Mouse (Mus musculus) spleen, adult 18-20 months (tissue): Measurements from ENCODE around the gene Plk5.

ENCODE experiments used
- DNase-seq, 2 experiments: peaks; one replicate each; pipeline ENCODE4 v3.0.0; 2022; ENCODE audit warnings: mixed read lengths in 2 of 2

Plk5 gene

DNA sequence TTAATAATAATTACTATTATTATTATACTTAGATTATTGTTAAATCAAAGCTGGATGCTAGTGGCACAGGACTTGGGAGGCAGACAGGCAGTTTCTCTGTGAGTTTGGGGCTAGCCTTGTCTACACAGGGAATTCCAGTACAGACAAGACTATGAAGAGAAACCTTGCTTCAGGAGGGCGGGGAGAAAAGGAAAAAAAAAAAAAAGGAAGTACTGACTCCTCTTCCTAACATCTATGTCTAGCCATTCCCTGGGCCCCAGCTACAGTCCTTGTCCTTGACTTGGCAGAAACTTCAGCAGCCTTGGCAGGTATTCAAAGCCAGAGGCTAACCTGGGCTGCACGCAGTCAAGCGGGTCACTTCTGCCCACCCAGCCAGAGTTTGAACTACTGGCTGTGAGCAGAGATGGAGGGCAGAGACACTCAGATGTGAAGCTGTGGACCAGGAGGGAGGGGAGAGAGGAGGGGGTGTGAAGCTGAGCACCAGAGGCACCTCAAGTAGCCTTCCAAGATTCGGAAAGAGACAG lies 33.0 kb downstream of the Plk5 start:
- no peak for DNase-seq

DNA sequence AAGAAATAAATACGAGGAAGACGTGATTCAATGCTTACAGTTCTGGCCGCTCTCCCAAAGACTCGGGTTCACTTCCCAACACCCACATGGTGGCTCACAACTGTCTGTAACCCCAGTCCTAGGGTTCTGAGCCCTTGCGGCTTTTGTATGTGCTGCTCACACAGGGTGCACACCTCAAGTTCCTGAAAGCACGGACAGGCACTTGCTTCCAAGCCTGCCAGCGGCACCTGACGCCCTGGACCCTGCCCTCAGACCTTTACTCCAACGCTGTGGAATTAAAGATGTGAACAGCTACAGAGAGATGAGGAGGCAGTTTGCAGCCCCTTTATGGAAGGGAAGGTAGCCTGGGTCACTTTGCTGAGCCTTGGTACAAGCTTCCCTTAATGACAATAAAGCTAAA lies 34.4 kb downstream of the Plk5 start:
- no peak for DNase-seq

DNA sequence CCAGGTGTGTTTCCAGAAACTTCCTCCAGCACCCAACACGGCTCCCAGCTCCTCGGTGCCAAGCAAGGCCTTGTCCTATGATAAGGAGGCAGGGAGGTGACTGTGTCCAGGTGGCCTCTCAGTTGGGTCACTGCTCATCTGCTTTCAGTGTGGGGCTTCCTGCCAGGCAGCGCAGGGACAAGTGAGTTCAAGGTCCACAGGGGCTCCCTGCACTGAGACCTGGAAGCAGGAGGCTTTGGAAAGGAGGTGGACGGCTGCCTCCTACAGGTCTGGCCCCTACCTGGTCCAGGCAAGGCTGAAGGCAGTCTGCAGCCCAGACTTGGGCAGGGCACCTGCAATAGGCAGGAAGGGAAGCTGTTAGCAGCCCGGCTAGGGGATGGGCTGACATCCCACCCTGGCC lies 36.4 kb downstream of the Plk5 start:
- no peak for DNase-seq

DNA sequence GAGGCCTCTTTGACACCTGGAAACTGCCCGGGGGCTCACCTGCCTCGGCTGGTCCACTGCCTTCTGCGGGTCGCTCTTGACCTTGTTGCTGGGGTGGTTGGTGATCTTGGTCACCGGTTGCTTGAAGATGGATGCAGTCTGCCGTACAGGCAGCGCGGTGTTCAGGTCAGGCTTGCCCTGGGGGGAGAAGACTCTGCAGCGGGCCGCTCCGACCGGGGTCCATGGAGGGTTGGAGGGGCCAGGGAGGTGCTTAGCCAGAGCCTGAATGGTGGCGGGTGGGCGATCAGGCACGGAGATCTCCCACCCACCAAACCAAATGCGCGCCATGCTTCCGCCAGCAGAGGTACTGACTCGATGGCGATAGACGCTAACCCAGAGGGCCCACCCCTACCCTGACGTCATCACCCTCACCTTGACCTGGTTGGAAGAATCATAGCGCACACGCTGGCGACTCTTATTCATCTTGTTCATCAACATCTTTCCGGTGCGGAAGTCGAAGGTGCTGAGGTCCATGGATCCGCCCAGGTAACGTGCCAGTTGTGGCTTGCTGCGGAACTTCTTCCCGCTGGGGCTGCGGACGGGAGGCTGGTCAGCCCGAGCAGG lies 38.9 kb downstream of the Plk5 start:
- no peak for DNase-seq

DNA sequence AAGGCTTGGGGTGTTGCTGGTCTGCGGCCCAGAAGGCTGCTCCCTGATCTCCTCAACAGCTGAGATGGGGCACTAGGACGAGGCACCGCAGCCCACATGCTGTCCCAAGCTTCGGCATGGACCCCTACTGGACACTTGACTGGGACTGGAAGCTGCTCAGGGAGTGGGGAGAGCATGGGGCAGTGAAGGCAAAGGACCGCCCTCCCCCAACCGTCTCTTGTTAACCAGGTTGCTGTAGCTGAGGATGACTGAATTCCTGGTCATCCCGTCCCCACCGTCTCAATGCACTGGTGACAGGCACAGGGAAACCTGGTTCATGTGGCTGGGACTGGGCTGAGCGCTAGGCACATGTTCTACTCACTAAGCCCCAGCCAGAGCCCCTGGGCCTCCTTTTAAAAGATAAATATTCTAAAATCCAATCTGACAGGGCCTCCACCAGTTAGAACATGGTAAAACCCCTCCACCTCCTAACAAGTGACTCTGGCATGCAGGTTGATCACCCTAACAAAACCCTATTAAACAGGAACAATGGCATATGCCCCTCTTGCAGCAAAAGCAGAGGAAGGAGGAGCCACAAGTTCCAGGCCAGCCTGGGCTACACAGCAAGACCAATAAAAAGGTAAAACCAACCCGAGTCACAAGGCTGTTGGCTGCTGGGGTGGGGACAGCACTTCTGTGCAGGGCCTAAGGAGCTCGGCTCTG lies 40.7 kb downstream of the Plk5 start:
- DNase-seq = no peak

DNA sequence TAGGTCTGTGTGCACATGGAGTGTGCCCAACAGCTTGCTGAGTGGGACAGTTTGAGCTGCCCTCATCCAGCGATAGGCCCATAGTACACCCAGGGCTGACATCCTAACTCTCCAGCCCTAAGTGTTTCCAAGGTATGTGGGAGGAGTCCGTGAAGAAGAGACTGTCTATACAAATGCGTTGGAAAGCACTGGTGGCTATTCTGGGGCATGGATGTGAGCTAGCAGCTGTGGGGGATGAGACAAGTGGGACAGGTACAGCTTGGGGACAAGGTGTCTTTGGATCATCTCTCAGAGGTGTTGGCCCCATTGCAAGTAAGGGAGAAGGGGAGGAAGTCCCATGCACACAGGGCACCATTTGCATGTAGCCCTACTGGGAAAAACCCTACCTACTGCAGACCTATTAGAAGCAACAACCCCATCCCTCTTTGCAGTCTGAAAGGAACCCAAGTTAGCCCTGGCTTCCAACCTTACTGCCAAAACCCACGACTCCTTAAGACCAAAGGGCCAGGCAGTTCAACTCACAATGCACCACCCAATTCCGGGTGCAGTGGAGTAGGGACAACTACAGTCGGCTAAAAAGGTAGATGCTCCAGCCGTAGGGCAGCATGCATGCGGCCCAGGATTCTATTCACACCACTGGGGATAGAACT lies 41.4 kb downstream of the Plk5 start:
- no peak for DNase-seq

DNA sequence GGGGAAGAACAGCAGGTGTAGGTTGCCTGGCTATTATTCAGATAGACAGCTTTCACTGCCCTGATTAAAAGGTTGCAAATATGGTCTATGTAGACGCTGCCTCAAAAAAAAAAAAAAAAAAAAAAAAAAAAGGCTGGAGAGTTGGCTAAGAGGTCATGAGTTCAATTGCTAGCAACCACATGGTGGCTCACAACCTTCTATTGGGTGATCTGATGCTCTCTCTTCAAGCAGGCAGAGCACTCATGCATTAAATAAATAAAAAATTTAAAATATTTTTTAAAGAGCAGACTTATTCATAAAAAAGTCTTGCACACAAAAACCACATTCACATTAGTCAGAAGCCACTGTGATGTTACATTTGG lies 41.9 kb downstream of the Plk5 start:
- no peak for DNase-seq

DNA sequence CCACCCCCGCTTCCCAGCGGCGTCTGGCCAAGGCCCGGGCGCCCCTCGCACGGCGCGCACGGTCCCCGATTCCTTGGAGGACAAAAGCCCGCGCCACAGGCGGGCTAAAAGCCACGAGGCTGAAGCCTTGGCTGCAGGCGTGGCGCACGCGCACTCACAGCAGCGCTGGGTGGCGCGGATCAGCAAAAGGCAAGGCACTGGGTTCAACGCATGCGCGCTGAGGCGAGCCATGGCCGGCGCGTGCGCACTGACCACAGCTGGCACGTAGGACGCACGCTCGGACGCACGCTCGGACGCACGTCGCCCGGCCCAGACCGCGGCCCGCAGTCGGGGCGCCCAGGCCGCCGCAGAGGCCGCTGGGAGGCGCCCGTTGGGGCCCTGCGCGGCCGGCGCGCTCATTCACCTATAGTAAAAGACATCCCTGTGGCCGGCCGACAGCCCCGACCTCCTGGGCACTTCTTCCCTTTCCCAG lies 42.5 kb downstream of the Plk5 start:
- DNase-seq = peak; percentile 96 to 97

DNA sequence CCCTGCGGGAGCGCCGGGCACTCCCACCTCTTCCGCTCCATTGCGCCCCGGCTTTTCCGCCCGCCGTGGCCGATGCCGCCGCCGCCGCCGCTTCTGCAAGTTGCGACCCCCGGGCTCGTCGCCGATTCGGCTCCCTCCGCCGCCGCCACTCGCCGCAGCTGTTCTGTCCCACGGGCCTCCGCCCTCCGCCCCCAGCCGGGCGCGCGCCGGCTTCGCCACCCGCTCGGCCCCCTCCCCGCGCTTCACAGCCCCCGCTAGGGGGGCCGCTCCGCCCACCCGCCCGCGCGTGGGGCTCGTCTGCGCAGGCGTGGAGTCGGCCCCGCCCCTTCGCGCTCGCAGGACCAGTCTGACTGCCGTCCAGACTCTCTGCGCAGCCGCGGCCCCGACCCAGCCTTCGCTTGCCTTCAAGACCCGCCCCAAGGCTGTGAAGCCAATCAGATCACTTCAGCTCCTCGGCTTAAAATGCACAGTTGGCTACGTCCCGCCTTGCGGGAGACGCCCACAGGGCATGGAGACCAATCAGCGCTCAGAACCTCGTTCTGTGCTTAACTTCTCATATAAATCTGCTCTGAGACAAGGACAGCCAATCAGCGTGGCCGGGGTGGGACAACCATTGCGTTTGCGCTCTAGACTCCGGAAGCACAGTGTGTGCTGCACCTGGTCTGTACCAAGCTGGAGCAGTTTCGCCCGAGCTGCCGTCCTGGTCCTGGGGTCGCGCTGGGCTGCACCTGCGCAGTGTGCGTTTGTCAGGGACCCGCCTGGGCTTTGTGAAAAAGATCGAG lies 43.1 kb downstream of the Plk5 start, which contains the start of gene Mbd3:
Mbd3 (minus strand) TSS at position 360 of the 782 bp plus-strand sequence.
- peak; percentile 98 to 100 for DNase-seq

DNA sequence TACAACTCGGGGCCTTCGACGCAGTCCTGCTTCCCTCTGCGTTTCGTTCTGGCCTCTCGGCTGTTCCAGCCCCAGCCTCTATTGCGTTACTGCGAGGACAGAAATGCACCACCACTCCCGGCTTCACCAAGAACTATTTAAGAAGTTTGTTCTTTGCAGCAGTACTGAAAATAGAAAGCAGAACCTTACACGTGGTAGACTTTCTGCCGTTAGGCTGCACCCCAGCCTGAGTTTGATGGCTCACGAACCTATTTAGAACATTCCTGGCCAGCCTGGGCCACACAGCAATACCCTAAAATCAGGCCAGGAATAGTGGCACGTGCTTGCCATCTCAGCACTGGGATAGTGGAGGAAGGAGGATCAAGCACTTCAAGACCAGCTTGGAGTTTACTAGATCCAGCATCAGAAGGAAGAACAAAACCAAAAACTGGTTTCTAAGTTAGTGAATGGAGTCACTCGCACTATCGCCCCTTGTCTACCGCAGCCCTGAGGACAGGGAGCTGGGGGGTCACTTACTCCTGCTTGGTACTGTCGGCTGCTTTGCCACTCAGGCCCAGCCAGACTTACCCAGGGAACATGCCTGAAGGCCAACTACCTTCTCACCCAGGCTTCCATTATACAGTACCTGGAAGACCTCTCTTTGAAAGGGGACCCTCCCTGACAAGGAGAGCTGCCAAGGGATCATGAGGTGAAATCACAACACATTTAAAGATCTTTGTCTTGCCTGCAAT lies 43.9 kb downstream of the Plk5 start:
- no peak for DNase-seq

DNA sequence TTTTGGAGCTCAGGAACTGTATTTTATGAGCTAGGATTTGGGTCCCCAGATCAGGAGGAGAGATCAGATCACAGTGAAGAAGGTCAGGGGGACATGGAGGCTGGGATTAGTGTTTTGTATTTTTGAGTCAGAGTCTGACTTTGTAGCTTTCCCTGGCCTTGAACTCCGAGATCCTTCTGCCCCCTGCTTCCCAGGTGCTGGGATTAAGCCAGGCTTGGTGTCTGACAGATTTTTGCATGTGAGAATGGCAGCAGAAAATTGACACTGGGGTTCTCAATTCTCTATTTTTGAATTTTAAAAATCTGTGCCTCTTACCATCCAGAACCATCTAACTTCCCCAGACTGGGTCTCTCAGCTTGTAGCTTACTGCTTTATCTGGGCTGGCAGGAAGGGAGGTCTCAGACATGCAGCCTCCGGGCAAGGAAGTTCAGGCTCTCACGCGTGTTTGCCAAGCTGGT lies 44.5 kb downstream of the Plk5 start:
- DNase-seq = no peak

DNA sequence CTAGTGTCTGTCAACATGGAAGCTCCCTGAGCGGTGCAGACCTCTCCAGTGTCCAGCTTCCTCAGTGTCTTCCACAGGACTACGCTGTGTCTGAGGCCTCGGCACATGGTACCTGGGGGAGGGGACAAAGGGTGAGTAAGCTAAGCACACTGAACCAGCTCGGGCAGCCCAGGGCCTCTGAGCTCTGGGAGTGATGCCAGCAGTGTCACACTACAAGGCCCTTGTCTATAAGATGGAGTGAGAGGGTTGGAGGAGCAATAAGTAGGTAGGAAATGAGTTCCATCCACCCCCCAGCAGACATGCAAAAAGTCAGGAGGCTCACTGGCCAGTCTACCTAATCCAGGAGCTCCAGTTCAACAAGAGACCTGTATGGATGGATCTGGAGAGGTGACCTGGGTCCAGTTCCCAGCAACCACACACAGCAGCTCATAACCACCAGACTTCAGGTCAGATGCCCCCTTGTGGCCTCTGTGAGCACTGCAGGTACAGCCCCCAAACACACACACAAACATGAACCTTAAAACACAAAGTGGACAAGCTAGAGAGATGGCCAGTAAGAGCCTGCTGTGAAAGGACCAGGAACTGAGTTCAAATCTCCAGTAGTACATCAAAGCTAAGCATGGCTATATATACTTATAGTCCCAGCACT lies 46.9 kb downstream of the Plk5 start:
- DNase-seq = peak in 1 of 2 experiments; percentile 37

DNA sequence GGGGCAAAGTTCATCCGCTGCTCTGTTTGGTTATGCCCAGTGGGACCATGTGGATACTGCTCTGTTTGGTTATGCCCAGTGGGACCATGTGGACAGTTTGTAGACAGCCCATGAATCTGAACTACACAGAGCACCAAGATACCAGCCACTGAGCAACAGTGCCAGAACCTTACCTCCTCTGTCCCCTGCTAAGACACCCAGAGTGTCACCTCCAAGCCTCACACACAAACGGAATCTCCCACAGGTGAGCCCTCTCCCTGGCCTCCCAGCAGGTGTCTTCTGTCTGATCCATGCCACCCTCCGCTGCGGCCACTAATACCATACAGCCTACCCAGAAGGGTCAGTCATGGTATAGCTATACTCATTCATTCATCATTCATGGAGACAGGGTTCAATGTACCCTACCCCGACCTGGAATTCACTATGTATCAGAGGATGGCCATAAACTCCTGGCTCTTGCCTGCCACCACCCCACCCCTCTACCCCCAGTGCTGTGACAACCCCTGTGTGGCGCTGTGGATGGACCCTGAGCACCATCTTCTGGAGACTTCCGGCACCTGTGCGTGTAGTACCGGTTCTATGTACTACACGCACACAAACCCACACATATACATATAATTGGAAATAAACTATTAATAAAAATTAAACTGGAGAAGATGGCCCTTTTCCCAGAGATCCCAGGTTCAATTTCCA lies 49.4 kb downstream of the Plk5 start:
- DNase-seq = no peak

DNA sequence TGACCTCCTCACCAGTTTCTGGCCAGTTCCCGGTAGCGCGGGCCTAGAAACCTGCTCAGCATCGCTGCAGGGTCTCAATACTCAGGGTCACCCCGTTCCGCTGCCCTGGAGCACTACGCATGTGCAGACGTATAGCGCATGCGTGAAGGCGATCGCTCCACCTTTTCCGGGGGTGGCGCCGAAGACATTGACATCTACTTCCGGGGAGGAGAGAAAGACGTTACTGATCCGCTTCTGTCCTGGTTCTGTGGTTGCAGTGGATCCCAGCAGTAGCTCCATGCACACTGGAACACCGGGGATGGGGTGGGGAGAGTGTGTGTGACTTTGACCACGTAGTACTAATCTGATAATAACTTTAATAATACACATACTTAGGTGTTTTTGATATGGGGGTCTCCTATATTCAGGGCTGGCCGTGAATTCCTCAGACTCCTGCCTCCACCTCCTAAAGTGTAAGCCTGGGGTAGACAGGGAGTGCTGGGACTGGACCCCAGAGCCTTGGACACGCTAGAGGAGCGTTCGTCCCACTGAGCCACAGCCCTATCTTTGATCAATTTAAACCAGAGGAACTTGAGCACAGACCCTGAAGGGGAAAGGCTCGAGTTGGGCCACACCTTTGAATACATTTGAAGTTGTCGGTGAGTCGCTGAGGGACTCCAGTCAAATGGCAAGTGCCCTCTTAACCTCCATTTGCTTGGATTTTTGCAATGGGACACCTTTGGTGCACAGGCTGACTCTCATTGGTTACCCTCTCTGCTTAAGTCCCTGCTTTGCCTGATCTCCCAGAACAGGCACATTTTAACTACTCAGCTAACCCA lies 50.6 kb downstream of the Plk5 start, which contains the start of gene Uqcr11:
Uqcr11 (minus strand) TSS at position 147 of the 818 bp plus-strand sequence.
- peak; percentile 83 to 84 for DNase-seq

DNA sequence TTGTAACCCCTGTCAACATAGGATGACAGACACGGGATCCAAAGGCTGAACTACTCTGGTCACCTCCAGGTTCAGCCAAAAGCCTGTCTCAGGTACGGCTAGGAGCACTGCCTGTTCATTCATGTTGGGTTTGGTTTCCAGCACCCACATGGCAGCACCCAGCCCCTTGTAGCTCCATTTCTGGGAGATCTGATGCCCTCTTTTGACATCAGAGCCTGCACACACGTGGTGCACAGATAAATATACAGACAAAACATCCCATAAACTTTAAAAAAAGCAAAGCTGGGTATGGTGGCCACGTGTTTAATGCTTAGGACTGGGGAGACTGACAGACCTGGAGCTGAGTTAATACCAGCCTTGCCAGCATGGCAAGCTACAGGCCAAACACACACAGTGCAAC lies 51.7 kb downstream of the Plk5 start:
- DNase-seq = no peak

DNA sequence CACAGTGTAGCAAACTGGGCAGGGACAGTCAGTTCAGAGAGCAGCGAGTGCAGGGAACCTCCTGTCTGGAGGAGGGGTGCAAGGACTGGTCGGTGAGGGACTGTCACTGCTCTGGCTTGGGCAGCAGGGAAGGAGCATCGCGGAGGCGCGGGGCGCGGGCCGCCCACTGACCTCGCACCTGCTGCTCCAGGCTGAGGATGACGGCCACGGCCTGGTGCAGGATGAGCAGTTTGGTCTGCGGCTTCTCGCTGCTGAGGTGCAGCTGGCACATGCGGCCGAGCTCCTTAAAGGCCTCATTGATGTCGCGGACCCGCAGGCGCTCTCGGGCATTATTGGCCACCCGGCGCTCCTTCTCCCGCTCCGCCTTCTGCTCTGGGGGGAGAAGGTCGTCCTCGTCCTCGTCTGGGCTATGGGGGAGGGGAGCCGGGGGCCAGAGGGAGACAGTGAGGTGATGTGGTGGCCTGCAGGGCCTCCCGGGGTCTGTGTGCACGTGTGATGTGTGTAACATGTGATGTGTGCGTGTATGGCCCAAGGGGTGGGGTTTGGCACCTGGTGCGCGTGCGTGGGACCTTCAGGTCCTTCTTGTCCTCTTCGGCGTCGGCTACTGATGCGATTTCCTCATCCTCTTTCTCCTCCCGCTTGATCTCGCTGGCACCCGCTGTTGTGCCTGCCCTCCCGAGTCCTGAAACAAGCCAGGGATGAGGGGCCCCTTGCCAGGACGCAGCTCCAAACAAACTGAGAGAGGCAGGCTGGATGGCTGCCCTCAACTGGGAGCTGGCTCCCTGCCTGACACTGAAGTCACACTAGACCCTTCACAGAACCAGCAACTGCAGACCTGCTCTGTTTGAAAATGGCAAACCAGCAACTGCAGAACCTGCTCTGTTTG lies 56.6 kb downstream of the Plk5 start:
- DNase-seq = no peak
